Mouse (Mus musculus) G1E (cell line): ENCODE measurements around the gene 1110057P08Rik. TPM values are rescaled to one million over a fixed set of nuclear protein-coding genes. Genes with fewer than 3 reads are reported as not detected.
"Not testable (repeated sequence)": the region's sequence is repeated elsewhere in the genome, so short reads cannot be mapped to it uniquely, and the experiment has no call there.

Source experiments
- ATAC-seq: 2 replicates; pipeline ENCODE4 v1.8.0; 2016; ENCODE audit warnings: mild to moderate bottlenecking; ENCODE audit not compliant: insufficient number of reproducible peaks, poor library complexity, low FRiP score, severe bottlenecking; ENCODE audit errors: extremely low read depth
- DNase-seq: peaks from one replicate; pipeline ENCODE4 v3.0.0; 2012; ENCODE audit warnings: low spot score
- H3K27me3 ChIP-seq: 2 replicates; pipeline ENCODE4 v1.6.1; 2012; ENCODE audit warnings: mild to moderate bottlenecking, low read length, inconsistent platforms; ENCODE audit not compliant: insufficient read depth
- H3K36me3 ChIP-seq: replicated peaks from 2 replicates; pipeline ENCODE3; 2012; ENCODE audit warnings: mild to moderate bottlenecking, inconsistent platforms
- H3K4me1 ChIP-seq: 2 replicates; pipeline ENCODE4 v1.6.1; 2012; ENCODE audit warnings: low read depth, low read length, inconsistent platforms, mixed read lengths; ENCODE audit not compliant: insufficient read depth
- H3K4me3 ChIP-seq: 2 replicates; pipeline ENCODE4 v1.5.1; 2012; ENCODE audit warnings: low read depth, mild to moderate bottlenecking, inconsistent platforms, low read length, moderate library complexity, mixed read lengths
- H3K9me3 ChIP-seq: replicated peaks from 2 replicates; pipeline ENCODE4 v1.6.1; 2012; ENCODE audit warnings: inconsistent platforms
- CTCF ChIP-seq: IDR thresholded peaks from 2 replicates; pipeline ENCODE4 v1.5.1; 2012; ENCODE audit warnings: low read depth, low read length, inconsistent platforms, mixed read lengths
- GATA1 ChIP-seq: IDR thresholded peaks from 2 replicates; pipeline ENCODE4 v1.6.1; 2012; ENCODE audit warnings: borderline replicate concordance, low read length, inconsistent platforms, mixed read lengths
- GATA2 ChIP-seq: IDR thresholded peaks from 2 replicates; pipeline ENCODE4 v1.6.1; 2012; ENCODE audit warnings: low read depth, low read length, inconsistent platforms, borderline replicate concordance
- POLR2AphosphoS5 ChIP-seq: IDR thresholded peaks from 2 replicates; pipeline ENCODE4 v1.6.1; 2012; ENCODE audit warnings: low read depth, low read length, inconsistent platforms; ENCODE audit not compliant: insufficient replicate concordance
- TAL1 ChIP-seq: conservative IDR thresholded peaks from 2 replicates; pipeline ENCODE4 v1.6.1; 2012; ENCODE audit warnings: low read depth, low read length, inconsistent platforms, mixed read lengths
- polyA plus RNA-seq: library from polyadenylated mRNA; stranded (reverse); fragments of >175 nt; gene quantifications from 2 replicates; pipeline ENCODE4 v1.2.3, GENCODE M21; 2012
- total RNA-seq, 2 experiments: library from RNA; stranded (forward) in 1 of 2; stranded (reverse) in 1 of 2; fragments of 200-1000 nt in 1 of 2; fragments of >200 nt in 1 of 2; fragmentation: Nextera tagmentation in 1 of 2; gene quantifications; 2 replicates each; pipeline ENCODE4 v1.2.3; 2014 to 2017

The 1110057P08Rik gene
- total RNA-seq (2014; fragmentation: Nextera tagmentation): not detected in 2 replicates
- total RNA-seq (2017): not detected in 2 replicates
- polyA plus RNA-seq: not detected in 2 replicates

DNA sequence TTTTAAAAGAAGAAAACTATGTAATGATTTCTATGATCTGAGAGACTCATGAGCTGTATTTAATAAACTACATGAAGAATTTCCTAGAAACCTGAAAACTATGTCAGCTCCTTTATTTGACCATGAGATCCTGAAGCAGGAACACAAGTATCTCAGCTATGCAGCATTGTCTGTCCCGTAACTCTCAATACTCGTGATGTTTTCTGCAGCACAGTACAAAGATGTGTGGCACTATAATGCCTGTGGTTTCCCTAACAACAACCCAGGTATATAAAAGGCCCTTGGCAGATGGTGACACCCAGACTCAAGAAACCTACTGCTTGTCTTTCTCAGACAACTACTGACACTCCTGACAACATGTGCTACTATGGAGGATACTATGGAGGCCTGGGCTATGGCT lies at the start of gene 1110057P08Rik:
1110057P08Rik (plus strand) TSS at position 301 of the 400 bp plus-strand sequence.
- no peak for TF ChIP-seq TAL1
- TF ChIP-seq CTCF: no peak
- no peak for TF ChIP-seq GATA2
- no peak for TF ChIP-seq GATA1
- TF ChIP-seq POLR2AphosphoS5: no peak
- H3K27me3 ChIP-seq: no peaks in the 10 kb centered on the region
- 0 out of 2 replicates have a peak, but pooled peaks cover 7% of the 10 kb centered on the region for H3K9me3 ChIP-seq
- no peak within 1 kb of the TSS for H3K4me3 ChIP-seq
- DNase-seq (no peak), ATAC-seq (no peak)
- no peaks in the 10 kb centered on the region for H3K36me3 ChIP-seq
- no peaks in the 10 kb centered on the region for H3K4me1 ChIP-seq

- no peaks in the 10 kb centered on the region for H3K4me1 ChIP-seq
These were observed 34.0 kb upstream of the 1110057P08Rik start, which contains the start of gene Gm6358 for GRCm38 (mm10) chr16:89140551-89140950. Gm6358 (plus strand) TSS chr16:89140851.

GRCm38 (mm10) chr16:89150786-89151185 lies 23.7 kb upstream of the 1110057P08Rik start, which contains the start of gene Gm10061:
Gm10061 (plus strand) TSS chr16:89151086.
- Histone ChIP-seq H3K9me3 (peaks cover 7% of the 10 kb centered on the region), H3K4me1 (no peaks in the 10 kb centered on the region), H3K4me3 (no peak within 1 kb of the TSS), H3K36me3 (no peaks in the 10 kb centered on the region), H3K27me3 (no peaks in the 10 kb centered on the region)
- ATAC-seq: no peak
- TF ChIP-seq GATA1: no peak
- TF ChIP-seq TAL1: no peak
- no peak for TF ChIP-seq CTCF
- TF ChIP-seq GATA2: no peak
- no peak for TF ChIP-seq POLR2AphosphoS5
- no peak for DNase-seq

More at GRCm38 (mm10) chr16:89140551-89140950, 34.0 kb upstream of the 1110057P08Rik start, which contains the start of gene Gm6358:
- Histone ChIP-seq H3K4me3 (no peak within 1 kb of the TSS), H3K36me3 (no peaks in the 10 kb centered on the region), H3K9me3 (peaks cover 5% of the 10 kb centered on the region; the same call in 1 of the 2 replicates), H3K27me3 (no peaks in the 10 kb centered on the region)
- ATAC-seq (no peak), DNase-seq (no peak)
- TF ChIP-seq TAL1: no peak
- TF ChIP-seq GATA2: no peak
- TF ChIP-seq GATA1: no peak
- TF ChIP-seq POLR2AphosphoS5: no peak
- TF ChIP-seq CTCF: no peak

DNA sequence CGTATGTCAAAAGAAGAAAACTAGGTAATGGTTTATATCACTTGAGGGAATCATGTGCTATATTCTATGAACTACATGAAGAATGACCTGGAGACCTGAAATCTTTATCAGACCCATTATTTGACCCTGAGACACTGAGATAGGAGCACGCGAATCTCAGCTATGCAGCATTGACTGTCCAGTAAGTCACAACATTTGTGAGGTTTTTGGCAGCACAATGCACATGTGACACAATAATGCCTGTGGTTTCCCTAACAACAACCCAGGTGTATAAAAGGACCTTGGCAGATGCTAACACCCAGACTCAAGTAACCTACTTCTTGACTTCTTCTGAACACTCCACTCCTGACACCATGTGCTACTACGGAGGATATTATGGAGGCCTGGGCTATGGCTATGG lies 16.9 kb upstream of the 1110057P08Rik start, which contains the start of gene Gm9789:
Gm9789 (plus strand) TSS at position 301 of the 400 bp plus-strand sequence.
- no peak for TF ChIP-seq CTCF
- no peak for TF ChIP-seq POLR2AphosphoS5
- no peak for TF ChIP-seq GATA2
- TF ChIP-seq TAL1: no peak
- no peak for TF ChIP-seq GATA1
- no peak for ATAC-seq
- H3K4me1 ChIP-seq: no peaks in the 10 kb centered on the region
- no peak within 1 kb of the TSS for H3K4me3 ChIP-seq
- H3K36me3 ChIP-seq: no peaks in the 10 kb centered on the region
- H3K9me3 ChIP-seq: peaks cover 11% of the 10 kb centered on the region
- no peak for DNase-seq
- no peaks in the 10 kb centered on the region for H3K27me3 ChIP-seq

GRCm38 (mm10) chr16:89169190-89169589 lies 5.3 kb upstream of the 1110057P08Rik start, which contains the start of gene Gm7735:
Gm7735 (plus strand) TSS chr16:89169490.
- not testable (repeated sequence) for DNase-seq, ATAC-seq, H3K4me3 ChIP-seq, H3K9me3 ChIP-seq, H3K4me1 ChIP-seq, H3K36me3 ChIP-seq, H3K27me3 ChIP-seq

DNA sequence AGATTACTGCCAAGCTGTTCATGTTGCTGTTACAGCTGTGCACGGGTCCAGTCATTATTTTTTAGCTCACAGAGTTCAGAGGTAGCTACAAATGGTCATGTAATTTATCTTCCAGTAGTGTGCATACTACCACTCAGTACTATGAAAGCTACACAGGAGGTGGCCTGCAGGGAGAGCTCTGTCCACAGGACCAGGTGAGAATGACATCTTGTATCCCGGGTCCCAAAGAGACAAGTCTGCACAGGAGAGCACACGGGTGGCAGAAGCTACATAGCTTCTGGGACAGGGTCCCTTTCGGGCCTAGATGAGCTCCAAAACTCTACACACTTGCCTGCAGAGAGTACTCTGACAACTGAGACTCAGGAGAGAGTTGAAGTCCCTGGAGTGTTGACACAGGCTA lies 14.1 kb downstream of the 1110057P08Rik start:
- no peak for DNase-seq
- TF ChIP-seq GATA1 (no peak), POLR2AphosphoS5 (no peak), GATA2 (no peak), CTCF (no peak), TAL1 (no peak)
- Histone ChIP-seq H3K9me3 (0 out of 2 replicates have a peak, but pooled peaks cover 2% of the 10 kb centered on the region), H3K27me3 (no peaks in the 10 kb centered on the region), H3K4me1 (no peaks in the 10 kb centered on the region), H3K36me3 (no peaks in the 10 kb centered on the region), H3K4me3 (no peak overlapping the region)
- no peak for ATAC-seq
